Mouse (Mus musculus) heart, postnatal 14 days (tissue): ENCODE data around the gene Mapk8ip1. TPM values are rescaled to one million over a fixed set of nuclear protein-coding genes. Genes with fewer than 3 reads are reported as not detected.
A peak's percentile ranks its signal among the peaks of the same experiment; 100 is the strongest.

ENCODE experiments used
- DNase-seq, 2 experiments: peaks; one replicate each; pipeline ENCODE4 v3.0.0; 2021 to 2022
- intact Hi-C: fragments of 180-260 bp; cut with DNase I; formaldehyde crosslinking; loops from one replicate; pipeline ENCODE4 v1.15.1; 2025
- total RNA-seq, 2 experiments: library from RNA; stranded (reverse); gene quantifications; 2 replicates each; pipeline ENCODE4 v1.2.3; 2021

The Mapk8ip1 gene
- total RNA-seq, 2 experiments from 2014 or later = 7.4 to 8.6 TPM

- intact Hi-C loops = no loop called here
- peak in 1 of 2 experiments; percentile 29 for DNase-seq
These were observed 8.5 kb downstream of the Mapk8ip1 start for GRCm38 (mm10) chr2:92392318-92393264.

GRCm38 (mm10) chr2:92391703-92392317, 9.3 kb downstream of the Mapk8ip1 start:
- DNase-seq = no peak
- intact Hi-C loops = no loop called here

- intact Hi-C loops = no loop called here
- no peak for DNase-seq
These were observed 9.9 kb downstream of the Mapk8ip1 start for GRCm38 (mm10) chr2:92391116-92391515.

- intact Hi-C loops = no loop called here
- DNase-seq = peak; percentile 38 to 43
These were observed 10.7 kb downstream of the Mapk8ip1 start for GRCm38 (mm10) chr2:92390206-92390930.

GRCm38 (mm10) chr2:92389645-92390044, 11.4 kb downstream of the Mapk8ip1 start:
- no peak for DNase-seq
- intact Hi-C loops = no loop called here

GRCm38 (mm10) chr2:92388891-92389641, 12.0 kb downstream of the Mapk8ip1 start:
- intact Hi-C loops = no loop called here
- peak; percentile 80 for DNase-seq

GRCm38 (mm10) chr2:92388081-92388517, 13.0 kb downstream of the Mapk8ip1 start:
- DNase-seq = no peak
- intact Hi-C loops = no loop called here

GRCm38 (mm10) chr2:92387646-92388045, 13.4 kb downstream of the Mapk8ip1 start:
- intact Hi-C loops = no loop called here
- DNase-seq = no peak

- DNase-seq = no peak
- intact Hi-C loops = no loop called here
These were observed 14.1 kb downstream of the Mapk8ip1 start for GRCm38 (mm10) chr2:92386821-92387570.

- intact Hi-C loops = no loop called here
- DNase-seq = no peak
These were observed 15.7 kb downstream of the Mapk8ip1 start for GRCm38 (mm10) chr2:92385113-92386051.

- no peak for DNase-seq
- intact Hi-C loops = no loop called here
These were observed 17.0 kb downstream of the Mapk8ip1 start for GRCm38 (mm10) chr2:92384101-92384500.

GRCm38 (mm10) chr2:92382759-92383158, 18.3 kb downstream of the Mapk8ip1 start:
- intact Hi-C loops = no loop called here
- DNase-seq = no peak

GRCm38 (mm10) chr2:92381901-92382588, 19.0 kb downstream of the Mapk8ip1 start, which contains the start of gene 1700029I15Rik:
TSS of gene 1700029I15Rik (plus strand) at chr2:92382538.
- intact Hi-C loops = no loop called here
- DNase-seq = no peak

- no peak for DNase-seq
- intact Hi-C loops = no loop called here
These were observed 19.9 kb downstream of the Mapk8ip1 start for GRCm38 (mm10) chr2:92381161-92381560.

GRCm38 (mm10) chr2:92380495-92381050, 20.5 kb downstream of the Mapk8ip1 start:
- intact Hi-C loops = no loop called here

GRCm38 (mm10) chr2:92379783-92380494, 21.1 kb downstream of the Mapk8ip1 start:
- intact Hi-C loops = no loop called here
- DNase-seq = no peak

More at GRCm38 (mm10) chr2:92380495-92381050, 20.5 kb downstream of the Mapk8ip1 start:
- DNase-seq = no peak

- DNase-seq = no peak
- intact Hi-C loops = no loop called here
These were observed 23.7 kb downstream of the Mapk8ip1 start for GRCm38 (mm10) chr2:92377320-92377719.
